Mouse (Mus musculus) gastrocnemius, adult 8-10 months (tissue): ENCODE measurements around the gene Cnr1. TPM values are rescaled to one million over a fixed set of nuclear protein-coding genes. Genes with fewer than 3 reads are reported as not detected.

ENCODE experiments used
- DNase-seq, 2 experiments: peaks; one replicate each; pipeline ENCODE4 v3.0.0; 2022; ENCODE audit warnings: low spot score in 2 of 2
- total RNA-seq, 4 experiments: library from RNA; stranded (reverse); gene quantifications; 2 replicates each; pipeline ENCODE4 v1.2.4; 2022

The Cnr1 gene
- total RNA-seq, 4 experiments from 2014 or later = 0.12 to 0.51 (median 0.36) TPM

DNA sequence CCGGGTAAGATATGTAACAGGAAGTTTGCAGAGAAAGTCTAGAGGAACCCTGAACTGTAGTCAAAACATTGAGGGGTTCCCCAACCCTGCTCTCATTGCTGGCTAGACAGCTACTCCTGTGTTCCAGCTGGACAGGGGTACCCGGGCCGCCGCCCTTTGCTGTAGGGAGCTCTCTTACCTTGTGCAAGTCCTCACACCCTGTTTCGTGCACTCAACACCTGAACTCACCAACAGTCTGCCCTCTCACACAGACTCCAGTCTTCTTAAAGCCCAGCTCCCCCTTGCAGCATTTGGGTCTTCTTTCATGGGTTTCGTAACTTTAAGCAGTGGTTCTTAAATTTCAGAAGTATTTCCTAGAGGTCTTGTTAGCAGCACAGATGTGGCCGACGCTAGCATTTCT is 7.0 kb downstream of the Cnr1 start:
- no peak for DNase-seq

DNA sequence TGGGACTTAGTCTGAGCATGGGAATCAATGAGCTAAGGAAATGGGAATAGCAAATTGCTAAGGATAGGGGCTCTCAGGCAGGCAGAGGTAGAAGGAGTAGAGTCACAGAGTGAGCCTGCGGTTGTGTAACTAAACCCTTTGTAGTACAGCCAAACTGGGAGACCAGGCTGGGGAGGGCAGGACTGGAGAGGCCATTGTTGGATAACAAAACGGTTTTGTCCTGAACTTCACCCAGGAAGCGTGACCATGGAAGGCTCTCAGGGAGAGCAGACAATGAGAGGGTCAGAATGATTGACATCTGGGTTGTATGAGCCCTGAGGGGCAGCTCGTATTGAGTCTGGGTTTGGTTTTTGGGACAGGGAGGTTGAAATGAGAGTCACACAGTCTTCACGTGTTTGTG is 17.2 kb downstream of the Cnr1 start:
- no peak for DNase-seq

DNA sequence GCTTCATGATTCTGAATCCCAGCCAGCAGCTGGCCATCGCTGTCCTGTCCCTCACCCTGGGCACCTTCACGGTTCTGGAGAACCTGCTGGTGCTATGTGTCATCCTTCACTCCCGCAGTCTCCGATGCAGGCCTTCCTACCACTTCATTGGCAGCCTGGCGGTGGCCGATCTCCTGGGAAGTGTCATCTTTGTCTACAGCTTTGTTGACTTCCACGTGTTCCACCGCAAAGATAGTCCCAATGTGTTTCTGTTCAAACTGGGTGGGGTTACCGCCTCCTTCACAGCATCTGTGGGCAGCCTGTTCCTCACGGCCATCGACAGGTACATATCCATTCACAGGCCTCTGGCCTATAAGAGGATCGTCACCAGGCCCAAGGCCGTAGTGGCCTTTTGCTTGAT is 19.5 kb downstream of the Cnr1 start:
- DNase-seq = no peak

DNA sequence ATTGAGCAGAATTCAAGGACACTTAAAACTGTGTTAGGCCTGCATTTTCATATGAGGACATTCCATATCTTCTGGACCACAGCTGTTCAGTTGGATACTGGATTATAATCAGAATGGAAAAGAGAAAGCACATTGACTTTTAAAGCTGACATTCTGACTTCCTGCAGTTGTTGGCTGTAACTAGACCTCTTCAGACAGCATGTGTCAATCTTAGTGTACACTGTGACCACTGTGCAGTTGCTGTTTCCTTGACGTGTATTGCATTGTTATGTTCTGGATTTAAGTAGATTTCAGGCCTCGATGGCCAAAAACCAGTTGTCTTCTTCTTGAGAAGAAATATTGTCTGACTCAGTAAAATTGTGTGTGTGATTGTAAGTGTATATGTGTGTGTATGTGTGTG is 21.3 kb downstream of the Cnr1 start:
- no peak for DNase-seq

DNA sequence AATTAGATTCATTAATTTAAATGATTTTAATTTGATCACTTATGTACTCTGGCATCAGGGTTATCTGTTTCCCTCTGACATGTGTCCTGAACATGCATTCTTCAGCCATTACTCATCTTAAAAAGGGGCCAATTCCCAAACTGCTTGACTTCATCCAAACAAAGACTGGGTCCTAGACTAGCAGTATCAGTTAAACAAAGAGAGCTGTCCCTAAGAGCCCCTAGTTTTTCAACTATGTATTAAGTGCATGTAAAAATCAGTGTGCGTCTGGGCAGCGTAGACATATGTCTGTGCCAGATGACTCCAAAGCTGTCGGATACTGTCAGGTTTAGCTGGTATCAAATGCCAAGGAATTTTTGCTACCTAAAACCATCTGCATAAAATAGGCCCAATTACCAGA is 23.2 kb downstream of the Cnr1 start:
- DNase-seq = no peak

DNA sequence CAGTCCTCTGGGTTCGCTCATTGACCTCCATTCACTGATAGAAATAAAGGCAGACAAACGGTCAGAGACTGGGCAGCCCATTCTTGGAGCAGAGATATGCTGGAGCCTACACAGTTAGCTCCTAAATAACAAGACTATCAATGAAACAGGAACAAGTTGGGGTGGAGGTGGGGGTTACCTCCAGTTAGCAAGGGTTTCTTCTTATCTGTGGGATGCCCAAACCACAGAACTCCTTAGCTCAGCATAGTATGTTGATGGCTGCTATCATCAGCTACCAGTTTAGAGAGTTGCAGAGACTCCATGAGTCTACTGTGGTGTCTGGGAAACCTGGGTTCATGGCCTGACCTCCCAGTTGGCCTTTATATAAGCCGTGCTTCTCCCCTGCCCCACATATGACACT is 33.0 kb downstream of the Cnr1 start:
- DNase-seq = no peak

DNA sequence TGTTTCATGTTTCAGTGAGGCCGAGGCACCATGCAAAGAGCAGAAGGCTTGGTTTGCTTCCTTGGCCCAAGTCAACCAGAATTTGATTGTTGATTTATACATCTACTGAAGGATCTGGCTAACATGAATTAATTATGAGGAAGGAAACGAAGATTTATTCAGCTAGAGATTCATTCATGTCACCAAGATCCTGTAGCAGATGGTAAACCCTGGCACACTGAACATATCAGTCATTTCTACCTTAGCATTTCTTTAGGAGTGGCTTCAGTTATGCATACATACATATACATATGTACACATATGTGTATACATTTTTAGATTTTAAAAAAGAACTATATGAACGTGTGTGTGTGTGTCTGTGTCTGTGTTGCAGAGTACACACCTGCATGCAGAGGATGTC is 34.1 kb downstream of the Cnr1 start:
- DNase-seq = no peak

DNA sequence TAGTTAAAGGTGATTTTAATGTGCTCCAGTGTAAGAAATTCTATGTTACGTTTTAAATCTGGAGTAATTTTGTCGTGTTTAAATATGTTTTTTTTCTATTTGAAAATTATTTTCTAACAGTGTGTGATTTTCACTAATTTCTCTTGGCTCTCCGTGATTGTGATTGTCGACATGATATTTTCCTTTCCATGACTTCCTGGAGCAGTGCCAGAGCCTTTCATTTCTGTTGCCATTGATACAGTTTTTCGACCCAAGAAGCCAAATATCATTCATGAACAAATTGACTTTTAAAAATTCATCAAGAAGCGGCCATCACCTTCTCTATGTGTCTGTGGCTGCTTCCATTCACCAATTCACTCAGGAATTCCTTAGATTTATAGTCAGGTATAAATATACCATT is 35.4 kb downstream of the Cnr1 start:
- no peak for DNase-seq

DNA sequence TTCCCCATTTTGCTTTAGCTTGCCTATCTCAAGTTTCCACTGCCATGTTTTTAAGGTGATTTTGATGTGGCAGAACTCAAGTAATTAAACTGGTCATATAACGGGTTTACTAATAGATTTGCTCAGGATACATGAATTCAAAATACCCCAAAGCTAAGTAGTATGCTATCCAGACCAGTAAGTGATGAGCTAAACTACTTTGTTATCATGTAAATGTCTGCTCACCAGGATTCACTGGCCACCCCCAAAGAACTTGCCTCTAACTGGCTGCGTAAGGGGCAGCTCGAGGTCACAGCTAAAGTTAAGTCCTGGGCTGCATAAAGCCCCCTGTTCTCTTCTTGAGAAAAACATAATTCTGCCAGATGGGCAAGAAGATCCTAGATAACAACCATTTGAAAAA is 46.3 kb downstream of the Cnr1 start:
- no peak for DNase-seq

DNA sequence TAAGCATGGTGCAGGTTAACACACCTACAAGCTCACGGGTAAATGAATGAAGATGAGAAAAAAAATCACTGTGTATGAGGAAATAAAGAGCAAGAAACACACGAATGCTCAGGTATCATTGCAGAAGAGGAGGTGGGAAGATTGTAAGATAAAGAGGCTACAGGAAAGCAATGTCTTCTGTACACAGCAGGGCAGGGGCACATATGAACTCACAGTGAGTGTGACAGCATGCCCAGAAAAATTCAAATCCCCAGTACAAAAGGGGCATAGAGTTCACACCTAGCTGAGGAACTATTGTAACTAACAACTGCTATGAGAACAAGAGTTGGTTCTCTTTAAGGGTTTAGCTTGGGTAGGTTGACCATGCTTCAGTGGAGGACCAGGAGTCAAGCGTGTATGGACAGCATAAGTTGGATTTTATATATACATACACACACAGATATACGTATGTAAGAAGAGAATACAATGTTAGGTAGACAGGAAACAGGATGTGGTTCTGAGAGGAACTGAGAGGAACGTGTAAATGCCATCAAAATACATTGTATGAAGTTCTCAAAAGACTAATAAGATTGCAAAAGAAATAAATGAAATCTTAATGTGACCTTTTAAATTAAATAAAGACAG is 64.2 kb downstream of the Cnr1 start:
- DNase-seq = no peak

DNA sequence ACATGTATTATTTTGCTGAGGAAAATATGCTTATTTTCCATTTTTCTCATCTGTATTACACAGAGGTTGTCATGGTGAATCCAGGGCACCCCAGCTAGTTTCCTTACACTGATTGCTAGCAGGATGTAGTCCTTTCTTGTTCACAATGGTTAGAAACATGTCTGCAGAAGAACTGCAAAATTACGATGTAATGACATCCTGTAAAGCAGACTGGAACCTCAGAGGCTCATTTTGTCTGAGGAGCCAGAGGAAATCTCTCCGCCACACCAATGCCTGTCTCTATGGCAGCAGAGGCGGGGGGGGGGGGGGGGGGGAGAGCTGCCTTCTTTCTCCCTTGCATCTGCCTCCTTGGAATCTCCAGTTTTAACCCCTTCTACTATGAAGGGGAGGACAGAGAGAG is 68.3 kb downstream of the Cnr1 start:
- no peak for DNase-seq

DNA sequence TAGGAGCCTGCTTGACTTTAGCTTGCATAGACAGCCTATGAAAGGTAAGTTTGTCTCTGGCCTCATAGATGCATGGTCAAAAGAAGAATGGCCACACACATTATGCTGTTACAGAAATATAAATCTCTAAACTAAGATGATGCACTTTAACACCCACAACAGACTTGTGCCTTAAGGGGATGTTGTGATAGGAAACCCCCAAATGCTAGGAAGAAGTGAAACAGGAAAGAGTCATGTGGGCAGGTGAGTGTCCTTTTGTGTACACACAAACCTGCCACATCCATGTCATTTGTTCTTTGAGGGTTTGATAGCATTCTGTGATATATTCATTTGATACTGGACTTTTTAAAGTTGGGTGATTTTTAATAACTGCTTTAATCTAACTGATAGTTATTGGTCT is 72.0 kb downstream of the Cnr1 start:
- no peak for DNase-seq

Other genes starting within 250 kb of the Cnr1 start
- not detected for gene Spaca1, start 125.6 kb downstream of the Cnr1 start, total RNA-seq